Mouse (Mus musculus) neural tube, embryonic 11.5 days (tissue): Measurements from ENCODE around the gene Kif2c. TPM values are rescaled to one million over a fixed set of nuclear protein-coding genes. Genes with fewer than 3 reads are reported as not detected.

Experiments
- ATAC-seq: fragments of 200-750 bp; cut with Nextera tagmentation; 2 replicates; pipeline ENCODE4 v1.8.0; 2017; ENCODE audit warnings: moderate number of reproducible peaks, mild to moderate bottlenecking, moderate TSS enrichment, moderate library complexity; ENCODE audit not compliant: insufficient read depth, low FRiP score, low TSS enrichment
- DNase-seq: peaks from one replicate; pipeline ENCODE4 v3.0.0-alpha.2; 2015; ENCODE audit warnings: low spot score
- H3K27ac ChIP-seq: fragments of 300-500 bp; sonication (generic); 2 replicates; pipeline ENCODE4 v1.5.1; 2014; ENCODE audit warnings: low read depth, mild to moderate bottlenecking, low read length
- H3K27me3 ChIP-seq: fragments of 300-500 bp; sonication (generic); 2 replicates; pipeline ENCODE4 v1.6.1; 2014; ENCODE audit warnings: mild to moderate bottlenecking, low read length, mixed read lengths; ENCODE audit not compliant: control insufficient read depth, insufficient read depth
- H3K36me3 ChIP-seq: fragments of 300-500 bp; sonication (generic); 2 replicates; pipeline ENCODE4 v1.6.1; 2014; ENCODE audit warnings: mild to moderate bottlenecking, low read length, moderate library complexity, mixed read lengths; ENCODE audit not compliant: control insufficient read depth, insufficient read depth
- H3K4me1 ChIP-seq: fragments of 300-500 bp; sonication (generic); 2 replicates; pipeline ENCODE4 v1.6.1; 2014; ENCODE audit warnings: low read length, mixed read lengths; ENCODE audit not compliant: control insufficient read depth, insufficient read depth
- H3K4me2 ChIP-seq: fragments of 300-500 bp; sonication (generic); 2 replicates; pipeline ENCODE4 v1.6.1; 2014; ENCODE audit warnings: low read depth, mild to moderate bottlenecking, moderate library complexity
- H3K4me3 ChIP-seq: fragments of 300-500 bp; sonication (generic); 2 replicates; pipeline ENCODE4 v1.5.1; 2014; ENCODE audit warnings: low read depth, low read length
- H3K9ac ChIP-seq: fragments of 300-500 bp; sonication (generic); 2 replicates; pipeline ENCODE4 v1.6.1; 2014; ENCODE audit warnings: mild to moderate bottlenecking, low read length
- H3K9me3 ChIP-seq: fragments of 300-500 bp; sonication (generic); 2 replicates; pipeline ENCODE4 v1.6.1; 2016; ENCODE audit warnings: low read length; ENCODE audit not compliant: control insufficient read depth
- WGBS: fragments of 180-500 bp; shearing (Covaris S2); extraction: QIAGEN DNeasy Blood & Tissue Kit; methylation state at CpG from one replicate; pipeline ENCODE4 v1.1.7; 2014; 5-methylcytosine and 5-hydroxymethylcytosine counted together
- polyA plus RNA-seq: library from polyadenylated mRNA; unstranded; fragments of >200 nt; fragmentation: Nextera tagmentation; extraction: Ambion mirVana; gene quantifications from 2 replicates; pipeline ENCODE4 v1.2.1, GENCODE M21; 2014

The Kif2c gene
- polyA plus RNA-seq, 1 experiment from 2014 or later = 80.0 TPM

- H3K27ac ChIP-seq = no peak overlapping the region
- H3K36me3 ChIP-seq = no peaks in the 10 kb centered on the region
- no peaks in the 10 kb centered on the region for H3K4me1 ChIP-seq
- WGBS = 83% methylated on average over 9 of the region's 9 CpGs
- DNase-seq (no peak), ATAC-seq (no peak)
- H3K4me3 ChIP-seq = no peak overlapping the region
- H3K4me2 ChIP-seq = no peak overlapping the region
- H3K27me3 ChIP-seq = no peaks in the 10 kb centered on the region
- H3K9ac ChIP-seq = no peak overlapping the region
- H3K9me3 ChIP-seq = no peaks in the 10 kb centered on the region
Observed at GRCm38 (mm10) chr4:117220741-117221515, 38.5 kb upstream of the Kif2c start.

- Histone ChIP-seq H3K4me3 (no peak overlapping the region), H3K9ac (no peak overlapping the region), H3K27ac (no peak overlapping the region), H3K4me1 (no peaks in the 10 kb centered on the region), H3K27me3 (no peaks in the 10 kb centered on the region), H3K9me3 (no peaks in the 10 kb centered on the region), H3K36me3 (no peaks in the 10 kb centered on the region), H3K4me2 (no peak overlapping the region)
- ATAC-seq = no peak
- peak; percentile 64 for DNase-seq
- WGBS = 42% methylated on average over 10 of the region's 10 CpGs
Observed at GRCm38 (mm10) chr4:117218517-117219219, 36.2 kb upstream of the Kif2c start.

GRCm38 (mm10) chr4:117217029-117217428 lies 34.6 kb upstream of the Kif2c start:
- no peak overlapping the region for H3K4me3 ChIP-seq
- H3K27ac ChIP-seq = no peak overlapping the region
- no peaks in the 10 kb centered on the region for H3K36me3 ChIP-seq
- no peak overlapping the region for H3K4me2 ChIP-seq
- H3K27me3 ChIP-seq = no peaks in the 10 kb centered on the region
- H3K9me3 ChIP-seq = no peaks in the 10 kb centered on the region
- WGBS = 78% methylated on average over 5 of the region's 5 CpGs
- no peaks in the 10 kb centered on the region for H3K4me1 ChIP-seq
- no peak for DNase-seq
- no peak overlapping the region for H3K9ac ChIP-seq
- ATAC-seq = no peak

GRCm38 (mm10) chr4:117214250-117214649 lies 31.8 kb upstream of the Kif2c start:
- 85% methylated on average over 6 of the region's 6 CpGs for WGBS
- no peak overlapping the region for H3K4me3 ChIP-seq
- H3K36me3 ChIP-seq = no peaks in the 10 kb centered on the region
- no peak overlapping the region for H3K4me2 ChIP-seq
- H3K9me3 ChIP-seq = no peaks in the 10 kb centered on the region
- no peak overlapping the region for H3K27ac ChIP-seq
- ATAC-seq (no peak), DNase-seq (no peak)
- H3K4me1 ChIP-seq = no peaks in the 10 kb centered on the region; the same call in 1 of the 2 replicates
- H3K27me3 ChIP-seq = no peaks in the 10 kb centered on the region
- no peak overlapping the region for H3K9ac ChIP-seq

- Histone ChIP-seq H3K36me3 (no peaks in the 10 kb centered on the region), H3K9ac (no peak overlapping the region), H3K27me3 (no peaks in the 10 kb centered on the region), H3K27ac (no peak overlapping the region), H3K9me3 (no peaks in the 10 kb centered on the region), H3K4me3 (no peak overlapping the region), H3K4me2 (no peak overlapping the region), H3K4me1 (no peaks in the 10 kb centered on the region; the same call in 1 of the 2 replicates)
- DNase-seq (peak; percentile 85), ATAC-seq (peak; percentile 48; the same call in 1 of the 2 replicates)
- 3% methylated on average over 20 of the region's 20 CpGs for WGBS
Observed at GRCm38 (mm10) chr4:117210147-117211074, 28.0 kb upstream of the Kif2c start.

- H3K27ac ChIP-seq = no peak overlapping the region
- H3K9ac ChIP-seq = no peak overlapping the region
- WGBS = 82% methylated on average over 6 of the region's 6 CpGs
- no peak for ATAC-seq
- DNase-seq = no peak
- no peaks in the 10 kb centered on the region for H3K27me3 ChIP-seq
- no peaks in the 10 kb centered on the region for H3K36me3 ChIP-seq
- no peaks in the 10 kb centered on the region; the same call in 1 of the 2 replicates for H3K4me1 ChIP-seq
- H3K4me2 ChIP-seq = no peak overlapping the region
- H3K9me3 ChIP-seq = no peaks in the 10 kb centered on the region
- no peak overlapping the region for H3K4me3 ChIP-seq
Observed at GRCm38 (mm10) chr4:117209592-117209991, 27.2 kb upstream of the Kif2c start.

GRCm38 (mm10) chr4:117202992-117203354 lies 20.5 kb upstream of the Kif2c start:
- no peaks in the 10 kb centered on the region for H3K27me3 ChIP-seq
- DNase-seq (peak; percentile 26), ATAC-seq (no peak)
- no peak overlapping the region for H3K4me2 ChIP-seq
- H3K36me3 ChIP-seq = no peaks in the 10 kb centered on the region
- H3K9ac ChIP-seq = no peak overlapping the region
- WGBS = 52% methylated on average over 4 of the region's 4 CpGs
- no peaks in the 10 kb centered on the region for H3K9me3 ChIP-seq
- H3K4me3 ChIP-seq = no peak overlapping the region
- no peak overlapping the region for H3K27ac ChIP-seq
- no peaks in the 10 kb centered on the region for H3K4me1 ChIP-seq
